Mouse (Mus musculus) hematopoietic stem cell, adult 5-6 weeks (primary cell): ENCODE results near the gene Stk10. TPM values are rescaled to one million over a fixed set of nuclear protein-coding genes. Genes with fewer than 3 reads are reported as not detected.

Experiments
- ATAC-seq, 2 experiments: fragments of 125-278 bp in 1 of 2; replicated peaks in 1 of 2; 2 replicates each; pipeline ENCODE4 v1.8.0; 2016 to 2017; ENCODE audit warnings: inconsistent platforms in 2 of 2, mild to moderate bottlenecking in 2 of 2, moderate number of reproducible peaks in 2 of 2, low read depth in 1 of 2, moderate TSS enrichment in 1 of 2; ENCODE audit not compliant: low FRiP score in 2 of 2, poor library complexity in 2 of 2, severe bottlenecking in 2 of 2, insufficient read depth in 1 of 2, low TSS enrichment in 1 of 2
- total RNA-seq: library from RNA; stranded (forward); fragments of 172-1452, 232-1000 nt; gene quantifications from 2 replicates; pipeline ENCODE4 v1.2.3, GENCODE M21; 2017

The Stk10 gene
- total RNA-seq, 1 experiment from 2014 or later: 32.7 TPM

- ATAC-seq: no peak
Observed at GRCm38 (mm10) chr11:32516916-32517712, 16.0 kb upstream of the Stk10 start.

DNA sequence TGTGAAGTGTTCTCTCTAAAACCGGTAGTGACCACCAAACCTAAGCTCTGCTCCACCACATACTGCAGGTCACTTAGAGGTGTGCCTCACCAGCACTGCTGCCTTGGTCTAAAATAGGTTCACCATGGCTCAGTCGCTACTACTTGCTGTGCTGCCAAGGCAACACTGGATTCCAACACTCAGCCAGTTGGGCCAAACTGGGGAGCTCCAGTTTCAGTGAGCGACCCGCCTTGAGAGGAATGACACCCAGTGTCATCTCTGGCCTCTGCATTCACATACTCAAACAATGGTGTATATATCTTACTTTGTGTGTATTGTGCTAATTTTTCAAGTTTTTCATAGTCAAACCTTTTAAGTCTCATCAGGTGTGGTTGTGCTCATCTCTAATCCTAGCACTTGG is 14.3 kb upstream of the Stk10 start:
- no peak for ATAC-seq

DNA sequence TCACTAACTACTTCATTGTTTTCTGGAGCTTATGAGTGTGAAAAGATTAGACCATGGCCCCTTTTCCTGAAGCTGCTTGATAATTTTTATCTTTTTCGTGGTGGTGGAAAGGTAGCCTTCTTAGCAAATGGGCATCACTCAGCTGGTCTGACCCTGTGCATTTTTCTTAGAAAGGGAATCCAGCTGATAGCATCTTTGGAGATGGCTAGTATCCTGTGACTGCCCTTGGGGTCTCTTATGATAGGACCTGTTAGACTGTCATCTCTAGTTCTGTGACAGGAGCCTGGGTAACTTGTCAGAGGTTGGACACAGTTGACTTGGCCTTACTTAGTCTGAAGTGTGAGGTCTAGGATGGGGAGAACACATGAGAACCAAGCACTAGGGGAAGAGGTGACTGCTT is 13.8 kb upstream of the Stk10 start:
- no peak for ATAC-seq

GRCm38 (mm10) chr11:32521246-32521645 is 11.9 kb upstream of the Stk10 start:
- no peak for ATAC-seq

DNA sequence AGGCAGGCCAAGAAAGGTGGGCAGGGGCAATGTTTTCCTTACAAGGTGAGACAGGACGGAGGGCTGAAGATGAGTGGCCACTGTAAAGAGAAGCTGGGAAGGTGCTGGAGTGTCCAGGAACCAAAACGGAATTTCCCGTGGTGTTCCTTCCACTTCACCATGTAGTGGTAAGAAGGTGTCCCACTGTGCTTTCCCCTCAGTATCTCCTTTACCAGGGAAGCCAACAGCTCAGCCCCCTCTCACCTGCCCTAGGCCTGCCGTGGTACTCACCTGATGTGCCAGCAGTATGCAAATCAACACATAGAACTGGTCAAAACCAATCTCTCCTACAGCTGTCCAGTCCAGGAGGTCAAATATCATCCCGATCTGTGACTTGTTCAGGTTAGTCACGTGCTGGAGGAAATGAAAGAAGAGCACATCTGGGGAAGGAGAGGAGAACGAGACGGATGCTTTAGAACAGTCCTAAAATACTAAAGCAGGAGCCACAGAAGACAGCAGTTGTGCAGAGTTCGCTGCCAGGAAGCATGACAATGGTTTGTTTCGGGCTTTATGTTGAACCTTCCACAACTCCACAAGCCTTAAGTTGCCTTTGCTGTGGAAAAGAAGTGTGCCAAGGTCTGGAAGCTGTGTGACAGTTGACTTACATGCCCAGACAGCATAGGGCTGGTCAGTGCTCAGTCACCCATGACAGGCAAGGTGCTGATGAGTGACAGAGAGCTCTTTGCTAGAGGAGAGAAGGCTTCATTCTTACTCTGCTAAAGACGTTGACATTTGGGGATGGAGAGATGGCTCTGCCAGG is 8.8 kb upstream of the Stk10 start:
- ATAC-seq: no peak

- ATAC-seq: no peak
Observed at GRCm38 (mm10) chr11:32527006-32527405, 6.1 kb upstream of the Stk10 start.

DNA sequence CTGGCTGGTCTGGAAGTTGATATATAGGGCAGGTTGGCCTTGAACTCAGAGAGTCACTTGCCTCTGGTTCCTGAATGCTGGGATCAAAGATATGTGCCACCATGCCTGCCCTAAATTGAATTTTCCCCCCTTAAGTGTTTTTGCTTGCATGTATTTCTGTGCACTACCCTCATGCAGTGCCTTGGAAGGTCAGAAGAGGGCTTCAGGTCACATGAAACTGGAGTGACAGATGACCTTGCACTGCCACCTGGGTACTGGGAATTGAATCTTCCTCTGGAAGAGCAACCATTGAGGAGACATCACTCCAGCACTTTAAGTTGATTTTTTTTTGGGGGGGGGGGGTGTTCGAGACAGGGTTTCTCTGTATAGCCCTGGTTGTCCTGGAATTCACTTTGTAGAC is 3.0 kb upstream of the Stk10 start:
- ATAC-seq: peak in 1 of 2 experiments; percentile 38; a peak in 1 of 4 replicates

GRCm38 (mm10) chr11:32531871-32532764 is 987 bp upstream of the Stk10 start, which contains the start of gene Efcab9:
Efcab9 (minus strand) TSS chr11:32532081.
- ATAC-seq: no peak

DNA sequence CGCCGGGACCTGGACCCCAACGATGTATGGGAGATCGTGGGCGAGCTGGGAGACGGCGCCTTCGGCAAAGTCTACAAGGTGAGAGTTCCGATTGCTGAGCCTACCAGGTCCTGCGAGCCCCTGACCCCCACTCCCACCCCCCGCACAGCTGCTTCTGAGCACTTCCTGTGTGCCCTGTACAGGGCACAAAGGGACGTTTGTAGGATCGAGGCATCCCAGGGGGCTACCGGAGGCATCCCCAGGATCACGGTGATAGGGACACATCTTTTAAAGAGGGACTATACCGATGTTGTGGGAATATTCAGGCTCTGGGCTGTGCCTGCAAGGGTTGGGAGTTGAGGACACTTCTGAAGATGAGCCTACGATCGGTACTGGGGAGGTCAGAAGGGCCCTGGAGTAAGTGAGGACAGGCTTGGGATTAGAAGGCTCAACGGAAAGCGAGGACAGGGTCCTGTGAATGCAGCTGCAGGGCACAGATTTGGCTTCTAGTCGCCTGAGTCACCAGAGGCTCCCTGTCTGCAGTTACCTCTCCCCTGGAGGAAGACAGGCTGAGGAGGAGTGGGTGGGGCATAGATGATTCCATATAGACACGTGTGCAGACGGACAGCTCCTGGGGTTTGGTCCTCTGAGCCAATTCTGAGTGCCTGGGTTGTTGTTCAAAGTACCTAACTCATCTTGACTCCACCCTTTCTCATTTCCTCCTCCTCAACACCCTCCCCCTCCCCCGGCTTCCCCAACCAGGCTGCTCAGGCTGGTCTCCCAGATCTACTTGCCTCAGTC is 567 bp downstream of the Stk10 start:
- ATAC-seq: peak; percentile 50 to 56; a peak in 3 of 4 replicates

- ATAC-seq: no peak
Observed at GRCm38 (mm10) chr11:32534453-32535075, 1.5 kb downstream of the Stk10 start.

DNA sequence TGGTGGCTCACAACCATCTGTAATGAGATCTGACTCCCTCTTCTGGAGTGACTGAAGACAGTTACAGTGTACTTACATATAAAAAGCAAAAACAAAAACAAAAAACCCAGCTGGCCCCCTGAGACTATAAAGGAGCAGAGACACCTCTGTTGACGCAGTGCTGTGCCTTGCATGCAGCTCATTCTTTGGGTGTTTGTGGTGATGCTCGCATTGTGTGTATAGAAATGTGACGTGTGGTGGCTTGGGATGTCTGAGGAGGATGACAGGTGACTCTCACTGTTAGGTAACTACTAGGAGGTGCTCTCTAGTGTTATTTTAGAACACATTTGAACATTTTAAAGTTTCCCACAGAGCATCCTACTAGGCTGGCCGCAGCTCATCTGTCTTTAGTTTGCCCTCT is 2.5 kb downstream of the Stk10 start:
- ATAC-seq: no peak

DNA sequence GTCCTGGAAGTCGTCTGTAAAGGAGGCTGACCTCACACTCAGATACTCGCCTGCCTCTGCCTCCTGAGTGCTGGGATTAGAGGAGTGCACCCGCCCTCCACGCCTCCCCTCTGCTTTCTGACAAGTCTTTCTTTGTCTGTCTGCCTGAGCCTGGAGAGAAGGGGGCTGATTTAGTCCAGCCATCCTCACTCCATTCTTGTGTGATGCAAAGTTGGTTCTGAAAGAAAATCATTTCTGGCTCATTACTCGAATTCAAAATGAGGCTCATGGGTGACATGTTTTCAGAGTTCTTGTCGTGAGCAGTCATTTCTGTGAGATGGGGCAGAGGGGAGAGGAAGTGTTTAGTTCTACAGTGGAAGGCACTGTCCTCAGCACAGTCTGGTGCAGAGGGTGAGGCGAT is 3.8 kb downstream of the Stk10 start:
- no peak for ATAC-seq

DNA sequence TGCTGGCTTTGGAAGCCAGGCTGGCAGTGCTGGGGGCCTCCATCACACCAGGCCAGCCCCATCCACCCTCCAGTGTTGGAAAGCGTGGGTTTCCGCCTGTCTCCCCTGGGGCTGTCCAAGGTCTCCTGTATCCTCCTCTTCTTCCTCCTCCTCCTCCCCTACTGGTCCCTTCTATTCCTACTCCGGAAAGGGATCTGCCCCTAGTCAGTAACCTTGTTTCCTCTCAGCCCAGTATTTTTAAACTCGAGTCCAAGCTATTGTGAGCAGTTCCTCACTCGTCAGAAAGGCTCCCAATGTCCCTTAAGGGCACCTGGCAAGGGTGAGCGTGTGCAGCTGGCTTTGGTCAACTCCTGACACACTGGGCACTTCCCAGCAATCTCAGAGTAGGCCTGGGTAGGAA is 5.3 kb downstream of the Stk10 start:
- ATAC-seq: no peak

- no peak for ATAC-seq
Observed at GRCm38 (mm10) chr11:32538846-32539245, 5.7 kb downstream of the Stk10 start.

DNA sequence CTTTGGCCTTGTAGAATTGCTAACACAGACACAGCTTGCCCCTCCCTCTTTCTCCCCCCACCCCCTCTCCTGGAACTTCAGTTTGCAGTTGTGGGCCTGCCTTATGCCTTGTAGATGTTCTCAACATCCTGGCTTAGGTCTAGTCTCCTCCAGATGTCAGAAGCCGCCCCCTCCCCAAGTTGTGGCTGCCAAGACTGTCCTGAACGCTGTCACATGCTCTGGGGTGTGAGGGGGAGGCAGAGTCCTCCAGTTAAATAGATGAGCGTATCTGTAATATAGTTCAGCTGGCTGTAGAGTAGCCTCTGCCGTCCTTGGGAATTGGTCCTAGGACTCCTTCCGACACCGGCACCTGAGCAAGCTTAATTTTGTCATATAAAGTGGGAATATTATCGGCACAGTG is 6.6 kb downstream of the Stk10 start:
- no peak for ATAC-seq

- no peak for ATAC-seq
Observed at GRCm38 (mm10) chr11:32540463-32540862, 7.4 kb downstream of the Stk10 start.
